ENCODE assay signal across 16 mouse cellular contexts in genomic region chr11:109125451-109125850, GRCm38 (mm10). TPM values are rescaled to one million over a fixed set of nuclear protein-coding genes. Genes with fewer than 3 reads are reported as not detected.
DNase-seq lines count a peak whose midpoint lies in the region; ATAC-seq and TF ChIP-seq lines count a peak whose summit lies in the region.
"Had no signal": no experiment of that assay in that cellular context is flagged by ENCODE, and none has a peak within 500 bp of the region (broad histone marks: within the 10 kb centered on the region; RNA-seq: fewer than 3 reads in every experiment).

No protein-coding gene starts in this region.

- no peak overlapping the region for H3K4me2 ChIP-seq in stomach, postnatal 0 days (replicated peaks; ENCODE audit: low read depth)
- no peak overlapping the region for H3K4me2 ChIP-seq in neural tube, embryonic 15.5 days
- H3K4me2 ChIP-seq: forebrain, embryonic 15.5 days had no signal

- no peak overlapping the region for H3K9ac ChIP-seq in stomach, postnatal 0 days (ENCODE audit: low read length)
- no peak overlapping the region for H3K9ac ChIP-seq in neural tube, embryonic 15.5 days (replicated peaks)
- H3K9ac ChIP-seq: forebrain, embryonic 15.5 days; liver, postnatal 0 days had no signal

- peak; percentile 46 for DNase-seq in gastrocnemius, adult 2 months
- no peak for DNase-seq in gastrocnemius, postnatal 4 days (ENCODE audit: low spot score in 2 of 2)
- DNase-seq in ovary, adult 18-20 months (ENCODE audit: low spot score): peak; percentile 53
- DNase-seq in ovary, postnatal 10 days (ENCODE audit: low spot score): no peak
- DNase-seq in gastrocnemius, postnatal 14 days: peak; percentile 15
- DNase-seq in ovary, postnatal 36 days (ENCODE audit: low spot score): peak; percentile 31
- DNase-seq in stomach, postnatal 0 days (ENCODE audit: low spot score): no peak
- DNase-seq: kidney, adult 8-10 months; liver, postnatal 0 days had no signal

- no peak overlapping the region for H3K27ac ChIP-seq in gastrocnemius, adult 2 months
- H3K27ac ChIP-seq in stomach, postnatal 0 days (replicated peaks): no peak overlapping the region
- no peak overlapping the region for H3K27ac ChIP-seq in neural tube, embryonic 15.5 days (replicated peaks)
- H3K27ac ChIP-seq: embryonic facial prominence, embryonic 10.5 days; forebrain, embryonic 15.5 days had no signal

- no peaks in the 10 kb centered on the region for H3K9me3 ChIP-seq in stomach, postnatal 0 days (ENCODE audit: control insufficient read depth, low read length)
- H3K9me3 ChIP-seq in neural tube, embryonic 15.5 days (replicated peaks): no peaks in the 10 kb centered on the region; the same call in 1 of the 2 replicates
- H3K9me3 ChIP-seq: embryonic facial prominence, embryonic 10.5 days; forebrain, embryonic 15.5 days; hindbrain, embryonic 10.5 days had no signal

- no peaks in the 10 kb centered on the region for H3K36me3 ChIP-seq in stomach, postnatal 0 days (ENCODE audit: control insufficient read depth, insufficient read depth, low read length)
- H3K36me3 ChIP-seq in neural tube, embryonic 15.5 days: no peaks in the 10 kb centered on the region
- H3K36me3 ChIP-seq: embryonic facial prominence, embryonic 10.5 days; forebrain, embryonic 15.5 days; hindbrain, embryonic 10.5 days had no signal

- no peaks in the 10 kb centered on the region for H3K27me3 ChIP-seq in stomach, postnatal 0 days (ENCODE audit: control insufficient read depth, insufficient read depth, low read length)
- no peaks in the 10 kb centered on the region for H3K27me3 ChIP-seq in neural tube, embryonic 15.5 days (replicated peaks)
- H3K27me3 ChIP-seq: forebrain, embryonic 15.5 days had no signal

- H3K4me3 ChIP-seq in gastrocnemius, adult 2 months: no peak overlapping the region
- H3K4me3 ChIP-seq in stomach, postnatal 0 days (ENCODE audit: low read depth, low read length): no peak overlapping the region
- H3K4me3 ChIP-seq in neural tube, embryonic 15.5 days (replicated peaks): no peak overlapping the region
- H3K4me3 ChIP-seq: embryonic facial prominence, embryonic 10.5 days; forebrain, embryonic 15.5 days; hindbrain, embryonic 10.5 days had no signal

- no peak for ATAC-seq in stomach, postnatal 0 days (ENCODE audit: low FRiP score, low TSS enrichment)
- no peak for ATAC-seq in neural tube, embryonic 15.5 days (ENCODE audit: low FRiP score)
- ATAC-seq: forebrain, embryonic 15.5 days; liver, postnatal 0 days; midbrain, embryonic 16.5 days had no signal

- WGBS in stomach, postnatal 0 days: 64% methylated on average over 5 of the region's 5 CpGs
- WGBS in neural tube, embryonic 15.5 days: 77% methylated on average over 5 of the region's 5 CpGs

- no peak for TF ChIP-seq CTCF in gastrocnemius, adult 2 months (IDR thresholded peaks at IDR 0.05)
- no peak for TF ChIP-seq CTCF in stomach, postnatal 0 days (IDR thresholded peaks at IDR 0.05; ENCODE audit: low read depth)

- no peaks in the 10 kb centered on the region for H3K4me1 ChIP-seq in stomach, postnatal 0 days (replicated peaks; ENCODE audit: control insufficient read depth, insufficient read depth)
- H3K4me1 ChIP-seq in neural tube, embryonic 15.5 days: no peaks in the 10 kb centered on the region
- H3K4me1 ChIP-seq: forebrain, embryonic 15.5 days had no signal

- no peak for TF ChIP-seq EP300 in stomach, postnatal 0 days (optimal IDR thresholded peaks at IDR 0.05)

- intact Hi-C loops in gastrocnemius, adult 2 months (cut with DNase I): no loop called here
- intact Hi-C loops in gastrocnemius, postnatal 14 days (cut with DNase I; ENCODE audit: low total_unique reads): no loop called here

RNA-seq across cellular contexts. Expression of gene E030025P04Rik, which starts 18.7 kb away (rescaled TPM):
- total RNA-seq in gastrocnemius, adult 2 months (2021): not detected
- total RNA-seq in gastrocnemius, postnatal 4 days (2021): not detected
- not detected for total RNA-seq in gastrocnemius, postnatal 14 days (2021)
- not detected in 2 replicates for polyA plus RNA-seq in stomach, postnatal 0 days (2015; fragmentation: Nextera tagmentation; extraction: Ambion mirVana)
- not detected in 2 replicates for polyA plus RNA-seq in neural tube, embryonic 15.5 days (2015; fragmentation: Nextera tagmentation; extraction: Ambion mirVana)
- total RNA-seq: left cerebral cortex, postnatal 25 days had no signal
- polyA plus RNA-seq: embryonic facial prominence, embryonic 10.5 days; forebrain, embryonic 15.5 days; hindbrain, embryonic 10.5 days; liver, postnatal 0 days; midbrain, embryonic 16.5 days; stomach, embryonic 16.5 days had no signal

Comparison
In these comparisons a context has a peak if more than half of its experiments do, and no peak if none do; other contexts are left out.
1. DNase-seq: peak in gastrocnemius, adult 2 months (single experiment), ovary, adult 18-20 months (single experiment), gastrocnemius, postnatal 14 days (single experiment) and ovary, postnatal 36 days (single experiment); none in gastrocnemius, postnatal 4 days (0 of 2), ovary, postnatal 10 days (single experiment) and stomach, postnatal 0 days (single experiment).